Mouse (Mus musculus) testis, adult 2 months (tissue): ENCODE measurements around the gene Ralgds. TPM values are rescaled to one million over a fixed set of nuclear protein-coding genes. Genes with fewer than 3 reads are reported as not detected.
A peak's percentile ranks its signal among the peaks of the same experiment; 100 is the strongest.
"Not testable (repeated sequence)": the region's sequence is repeated elsewhere in the genome, so short reads cannot be mapped to it uniquely, and the experiment has no call there.

Experiments used
- H3K27ac ChIP-seq: fragments of 200-500 bp; 2 replicates; pipeline ENCODE4 v1.5.1; 2012; ENCODE audit warnings: low read depth, low read length; ENCODE audit not compliant: control insufficient read depth, insufficient read depth
- H3K27me3 ChIP-seq: fragments of 200-500 bp; 2 replicates; pipeline ENCODE4 v1.6.1; 2012; ENCODE audit warnings: mild to moderate bottlenecking, low read length, moderate library complexity; ENCODE audit not compliant: control insufficient read depth, insufficient read depth
- H3K36me3 ChIP-seq: fragments of 200-500 bp; 2 replicates; pipeline ENCODE4 v1.6.1; 2012; ENCODE audit warnings: mild to moderate bottlenecking, low read length; ENCODE audit not compliant: control insufficient read depth, insufficient read depth
- H3K4me1 ChIP-seq: fragments of 200-500 bp; 2 replicates; pipeline ENCODE4 v1.6.1; 2012; ENCODE audit warnings: low read length; ENCODE audit not compliant: control insufficient read depth, insufficient read depth
- H3K4me3 ChIP-seq: fragments of 200-500 bp; 2 replicates; pipeline ENCODE4 v1.5.1; 2012; ENCODE audit warnings: low read depth, mild to moderate bottlenecking, low read length, moderate library complexity, mixed read lengths; ENCODE audit not compliant: control insufficient read depth
- CTCF ChIP-seq: fragments of 200-500 bp; IDR thresholded peaks from 2 replicates; pipeline ENCODE4 v1.5.1; 2012; ENCODE audit warnings: low read depth, mild to moderate bottlenecking, inconsistent platforms, low read length, moderate library complexity; ENCODE audit not compliant: control insufficient read depth, insufficient read depth, insufficient replicate concordance
- POLR2A ChIP-seq: fragments of 200-500 bp; IDR thresholded peaks from 2 replicates; pipeline ENCODE4 v1.6.1; 2012; ENCODE audit warnings: low read depth, mild to moderate bottlenecking, inconsistent platforms, low read length, moderate library complexity; ENCODE audit not compliant: control insufficient read depth
- polyA plus RNA-seq: library from polyadenylated mRNA; depleted of rRNA; stranded (reverse); fragments of >200 nt; gene quantifications from 2 replicates; pipeline ENCODE4 v1.2.3, GENCODE M21; 2012

The Ralgds gene
- polyA plus RNA-seq, 1 experiment = 147 TPM

DNA sequence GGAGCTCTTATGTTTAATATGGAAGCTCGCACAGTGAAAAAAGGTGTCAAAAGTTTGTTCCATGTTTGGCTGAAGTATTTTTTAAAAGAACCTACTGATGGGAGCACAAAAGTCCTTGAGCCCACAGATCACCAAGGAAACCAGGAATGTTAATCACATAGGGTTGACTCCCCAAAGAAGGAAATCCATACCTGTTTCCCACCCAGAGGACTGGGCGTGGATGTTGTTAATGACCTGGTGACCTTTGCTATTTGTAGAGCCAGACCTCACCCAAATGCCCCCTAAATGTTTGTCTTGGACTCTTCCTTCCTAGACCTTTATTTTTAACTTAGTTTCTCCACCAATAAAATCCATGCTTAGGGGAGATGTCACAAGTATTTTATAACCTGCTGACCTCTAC lies 42.3 kb upstream of the Ralgds start:
- H3K27me3 ChIP-seq = no peaks in the 10 kb centered on the region
- H3K4me1 ChIP-seq = peaks cover 12% of the 10 kb centered on the region
- H3K4me3 ChIP-seq = no peak overlapping the region
- TF ChIP-seq CTCF (no peak), POLR2A (no peak)
- no peak overlapping the region for H3K27ac ChIP-seq
- no peaks in the 10 kb centered on the region; the same call in none of the 2 replicates for H3K36me3 ChIP-seq

DNA sequence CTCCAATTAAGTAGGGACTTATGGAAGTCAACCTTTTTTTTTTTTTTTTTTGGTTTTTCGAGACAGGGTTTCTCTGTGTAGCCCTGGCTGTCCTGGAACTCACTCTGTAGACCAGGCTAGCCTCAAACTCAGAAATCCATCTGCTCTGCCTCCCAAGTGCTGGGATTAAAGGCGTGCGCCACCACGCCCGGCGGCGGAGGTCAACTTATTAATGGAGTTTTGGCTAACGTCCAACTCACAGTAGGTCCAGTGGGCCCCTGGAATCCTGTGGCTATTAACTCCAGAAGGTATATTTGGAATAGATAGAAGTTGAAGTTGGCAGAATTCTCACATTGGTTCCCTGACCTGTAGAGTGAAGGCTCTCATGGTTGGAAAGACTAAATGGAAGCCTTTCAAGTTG lies 40.9 kb upstream of the Ralgds start:
- not testable (repeated sequence) for H3K4me3 ChIP-seq, H3K27me3 ChIP-seq, H3K36me3 ChIP-seq, H3K4me1 ChIP-seq, H3K27ac ChIP-seq

DNA sequence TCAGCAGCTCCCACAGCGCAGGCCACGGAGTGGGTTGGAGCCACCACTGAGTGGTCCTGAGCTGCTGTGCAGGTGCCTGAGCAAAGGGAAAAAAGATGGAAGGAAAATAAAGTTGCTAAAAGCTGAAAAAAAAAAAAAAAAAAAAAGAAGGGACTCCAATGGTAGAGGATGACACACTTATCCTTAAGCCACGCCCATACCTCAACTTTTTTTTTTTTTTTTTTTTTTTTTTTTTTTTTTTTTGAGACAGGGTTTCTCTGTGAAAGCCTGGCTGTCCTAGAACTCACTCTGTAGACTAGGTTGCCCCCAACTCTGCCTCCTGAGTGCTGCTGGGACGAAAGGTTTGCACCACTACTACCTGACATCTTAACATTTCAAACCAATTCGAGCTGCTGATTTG lies 34.9 kb upstream of the Ralgds start:
- H3K4me3 ChIP-seq = peak overlapping the region; percentile 59
- H3K36me3 ChIP-seq, H3K4me1 ChIP-seq, H3K27ac ChIP-seq, H3K27me3 ChIP-seq: not testable (repeated sequence)

DNA sequence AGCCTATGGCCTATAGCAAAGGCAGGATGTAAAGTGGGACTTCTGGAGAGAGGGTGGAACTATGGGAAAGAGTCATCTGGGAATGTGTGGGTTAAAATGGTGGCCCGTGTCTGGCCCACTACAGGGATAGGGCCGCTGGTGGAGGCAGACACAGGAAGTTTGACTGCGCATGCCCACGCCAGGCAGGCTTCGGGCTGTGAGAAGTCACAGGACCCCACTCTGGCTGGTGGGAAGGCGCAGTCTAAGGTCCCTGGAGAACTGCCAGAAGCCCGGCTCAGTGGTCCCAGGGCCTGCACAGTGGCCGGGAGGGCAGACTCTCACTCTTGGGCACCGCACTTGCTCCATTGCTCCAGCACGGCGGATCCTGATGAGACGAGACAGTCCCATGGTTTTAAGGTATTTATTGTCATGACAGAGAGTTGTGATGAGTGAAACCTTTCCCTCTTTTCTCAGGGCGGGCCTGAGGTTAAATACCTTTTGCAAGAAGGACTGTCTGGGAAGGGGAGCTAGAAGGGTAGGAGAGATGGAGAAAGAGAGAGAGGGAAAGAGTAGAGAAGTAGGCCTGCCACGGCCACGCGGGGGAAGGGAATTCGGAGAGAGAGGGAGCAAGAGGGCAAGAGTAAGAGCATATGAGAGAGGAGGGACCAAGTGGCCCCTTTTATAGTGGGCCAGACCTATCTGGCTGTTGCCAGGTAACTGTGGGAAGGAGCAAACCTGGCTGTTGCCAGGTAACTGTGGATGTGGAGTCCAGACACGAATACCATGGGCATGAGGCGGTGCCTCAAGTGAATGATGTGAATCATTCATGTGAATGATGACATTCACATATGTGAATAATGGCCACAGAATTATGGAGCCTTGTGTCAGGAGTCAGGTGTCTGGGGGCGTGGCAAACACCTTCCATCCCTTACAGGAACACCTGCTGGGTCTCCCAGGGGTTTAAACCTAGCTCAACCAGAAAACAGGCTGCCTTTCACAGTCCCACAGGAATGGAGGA lies 33.4 kb upstream of the Ralgds start:
- TF ChIP-seq POLR2A (peak; percentile 42; the same call in 1 of the 2 replicates), CTCF (no peak)
- Histone ChIP-seq H3K36me3 (no peaks in the 10 kb centered on the region), H3K4me1 (peaks cover 7% of the 10 kb centered on the region), H3K27me3 (no peaks in the 10 kb centered on the region), H3K4me3 (peak overlapping the region; percentile 55), H3K27ac (no peak overlapping the region; the same call in 1 of the 2 replicates)

DNA sequence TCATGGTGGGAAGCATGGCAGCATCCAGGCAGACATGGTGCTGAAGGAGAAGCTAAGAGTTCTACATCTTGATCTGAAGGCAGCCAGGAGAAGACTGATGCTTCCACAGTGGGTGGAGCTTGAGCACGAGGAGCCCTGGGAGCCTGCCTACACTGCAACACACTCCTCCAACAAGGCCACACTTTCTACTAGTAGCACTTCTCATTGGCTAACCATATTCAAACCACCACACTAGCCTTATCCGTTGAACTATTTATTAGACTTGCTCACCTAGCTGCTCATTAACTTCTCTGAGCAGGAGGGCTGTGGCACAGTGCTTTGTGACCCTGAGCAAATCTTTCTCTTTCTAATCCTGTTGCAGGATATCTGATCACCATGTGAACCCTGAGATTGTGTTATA lies 29.1 kb upstream of the Ralgds start:
- TF ChIP-seq POLR2A (no peak), CTCF (no peak)
- no peaks in the 10 kb centered on the region for H3K27me3 ChIP-seq
- H3K27ac ChIP-seq = no peak overlapping the region
- peaks cover 5% of the 10 kb centered on the region for H3K4me1 ChIP-seq
- no peaks in the 10 kb centered on the region for H3K36me3 ChIP-seq
- no peak overlapping the region for H3K4me3 ChIP-seq

DNA sequence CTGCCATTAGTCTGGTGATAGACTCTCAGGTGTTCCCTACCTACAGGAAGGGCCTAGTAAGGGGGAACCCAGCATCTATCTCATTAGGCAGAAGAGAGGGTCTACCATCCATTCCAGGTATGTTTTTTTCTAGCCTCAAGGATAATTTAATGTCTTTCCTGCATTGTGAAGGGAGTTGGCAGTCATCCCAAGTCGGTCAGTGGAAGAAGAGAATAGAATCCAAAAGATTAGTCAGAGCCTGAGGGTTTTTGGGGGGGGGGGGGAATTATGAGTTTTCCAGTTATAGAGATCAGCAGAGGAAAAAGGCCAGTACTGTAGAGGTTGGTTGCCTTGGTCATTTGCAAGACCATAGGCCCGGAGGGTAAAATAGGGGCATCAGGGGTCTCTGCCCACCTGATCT lies 18.4 kb upstream of the Ralgds start:
- TF ChIP-seq CTCF (no peak), POLR2A (no peak)
- H3K36me3 ChIP-seq = no peaks in the 10 kb centered on the region
- H3K27me3 ChIP-seq = no peaks in the 10 kb centered on the region
- no peak overlapping the region for H3K27ac ChIP-seq
- no peaks in the 10 kb centered on the region for H3K4me1 ChIP-seq
- no peak overlapping the region for H3K4me3 ChIP-seq

DNA sequence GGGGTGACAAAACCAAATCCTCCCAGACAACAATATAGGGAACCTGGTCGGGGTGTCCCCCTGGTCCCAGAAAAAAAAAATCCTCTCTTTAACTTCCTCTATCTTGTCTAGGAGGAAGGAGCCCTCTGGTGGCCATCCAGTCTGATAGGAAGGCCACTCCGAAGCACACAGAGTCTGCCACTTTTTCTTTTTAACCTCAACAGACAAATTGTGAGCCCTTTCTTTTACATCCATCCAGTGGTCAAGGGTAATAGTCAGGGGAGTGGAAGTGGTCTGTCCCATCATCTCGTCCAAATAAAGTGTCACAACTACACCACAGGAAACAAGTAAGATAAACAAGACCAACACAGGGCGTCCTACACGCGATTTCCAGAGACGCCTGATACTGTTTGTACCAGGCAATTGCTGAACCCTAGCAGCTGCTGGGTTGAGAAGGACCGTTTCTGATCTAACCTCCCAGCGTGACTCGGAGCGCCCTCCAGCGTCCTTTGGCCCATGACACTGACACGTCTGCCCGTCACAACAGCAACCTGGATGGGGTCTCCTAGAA lies 17.6 kb upstream of the Ralgds start:
- Histone ChIP-seq H3K27ac (no peak overlapping the region), H3K27me3 (no peaks in the 10 kb centered on the region), H3K36me3 (no peaks in the 10 kb centered on the region), H3K4me3 (no peak overlapping the region), H3K4me1 (no peaks in the 10 kb centered on the region)
- TF ChIP-seq CTCF (no peak), POLR2A (no peak)
